Mouse (Mus musculus) megakaryocyte, embryonic 14.5 days (primary cell): ENCODE data around the gene Adgrv1.

Experiments
- FLI1 ChIP-seq: IDR thresholded peaks from 2 replicates; pipeline ENCODE4 v1.6.1; 2012; ENCODE audit warnings: low read length, inconsistent platforms, mixed read lengths
- GATA1 ChIP-seq: IDR thresholded peaks from 3 replicates; pipeline ENCODE4 v1.6.1; 2012; ENCODE audit warnings: mixed read lengths, low read length, inconsistent platforms, borderline replicate concordance

DNA sequence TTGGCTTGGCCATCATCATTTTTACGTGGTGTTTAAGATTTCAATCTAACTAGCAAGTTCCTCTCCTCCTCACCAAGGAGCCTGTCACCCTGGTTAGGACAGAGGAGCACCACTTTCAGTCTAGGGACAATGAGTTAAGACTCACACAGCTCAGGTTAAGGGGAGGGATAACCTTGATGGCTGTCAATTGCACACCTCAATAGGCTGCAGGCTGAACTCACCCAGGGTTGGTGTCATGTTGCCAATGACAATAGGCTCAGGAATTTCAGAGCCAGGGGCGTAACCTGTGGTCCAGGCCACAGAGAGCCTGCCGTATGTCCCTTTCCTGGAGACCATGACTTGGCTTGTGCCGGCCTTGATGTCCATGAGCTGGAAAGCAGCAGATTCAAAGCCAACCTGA is 209.0 kb downstream of the Adgrv1 start:
- TF ChIP-seq GATA1 (no peak), FLI1 (no peak)
